Mouse (Mus musculus) brain, embryonic 14.5 days (tissue): ENCODE data around the gene Ccdc84.

Experiments used
- CTCF ChIP-seq: fragments of 200-500 bp; IDR thresholded peaks from 2 replicates; pipeline ENCODE4 v1.5.1; 2012; ENCODE audit warnings: inconsistent platforms, mild to moderate bottlenecking, moderate library complexity, borderline replicate concordance; ENCODE audit not compliant: insufficient read depth, insufficient read length; ENCODE audit errors: extremely low read depth
- POLR2A ChIP-seq: fragments of 200-500 bp; IDR thresholded peaks from 2 replicates; pipeline ENCODE4 v1.6.1; 2012; ENCODE audit warnings: mild to moderate bottlenecking, inconsistent platforms, borderline replicate concordance; ENCODE audit not compliant: poor library complexity, insufficient read depth, insufficient read length, severe bottlenecking; ENCODE audit errors: extremely low read depth

- TF ChIP-seq CTCF = peak; percentile 82
- no peak for TF ChIP-seq POLR2A
These were observed 29.1 kb downstream of the Ccdc84 start for GRCm38 (mm10) chr9:44389273-44389672.
